Mouse (Mus musculus): ENCODE data around the gene Emilin1. TPM values are rescaled to one million over a fixed set of nuclear protein-coding genes. Genes with fewer than 3 reads are reported as not detected.
A peak's percentile ranks its signal among the peaks of the same experiment; 100 is the strongest.

Emilin1 gene
- polyA plus RNA-seq, 1 experiment: 17.6 TPM

GRCm38 (mm10) chr5:30934725-30935461 is 21.7 kb downstream of the Emilin1 start:
- no peaks in the 10 kb centered on the region for H3K4me1 ChIP-seq (ENCODE audit: control insufficient read depth, insufficient read depth, low read length)
- TF ChIP-seq CTCF (IDR thresholded peaks at IDR 0.05; ENCODE audit: control insufficient read depth, insufficient read depth, low read length) (no peak), POLR2A (IDR thresholded peaks at IDR 0.05; ENCODE audit: borderline replicate concordance, control insufficient read depth, low read depth, low read length) (no peak)

DNA sequence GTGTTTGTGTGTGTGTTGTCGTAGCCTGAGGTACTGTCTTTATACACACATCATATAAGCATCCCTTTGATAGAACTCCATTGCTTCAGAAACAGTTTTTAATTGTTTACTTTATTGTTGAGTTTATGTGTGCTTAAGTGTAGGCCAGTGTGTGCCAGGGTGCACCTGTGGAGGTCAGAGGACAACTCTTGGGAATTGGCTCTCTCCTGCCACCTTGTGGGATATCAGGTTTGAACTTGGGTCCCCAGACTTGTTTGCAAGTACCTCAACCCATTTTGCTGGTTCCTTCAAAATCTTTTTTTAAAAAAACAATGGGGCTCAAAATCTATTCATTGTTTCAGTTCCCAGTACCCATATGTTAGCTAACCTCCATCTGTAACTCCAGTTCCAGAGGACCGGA is 29.8 kb downstream of the Emilin1 start:
- TF ChIP-seq POLR2A (IDR thresholded peaks at IDR 0.05; ENCODE audit: borderline replicate concordance, control insufficient read depth, low read depth, low read length): no peak
- TF ChIP-seq CTCF (IDR thresholded peaks at IDR 0.05; ENCODE audit: control insufficient read depth, insufficient read depth, low read length): peak; percentile 38; the same call in 1 of the 2 replicates
- 93% methylated on average over 2 of the region's 2 CpGs for WGBS
- Histone ChIP-seq H3K27ac (ENCODE audit: control insufficient read depth, insufficient read depth, low read depth, low read length, poor library complexity) (no peak overlapping the region), H3K4me1 (ENCODE audit: control insufficient read depth, insufficient read depth, low read length) (no peaks in the 10 kb centered on the region), H3K4me3 (replicated peaks; ENCODE audit: control insufficient read depth, low read depth, low read length) (no peak overlapping the region)

More at GRCm38 (mm10) chr5:30934725-30935461, 21.7 kb downstream of the Emilin1 start:
- no peak overlapping the region for H3K4me3 ChIP-seq (replicated peaks; ENCODE audit: control insufficient read depth, low read depth, low read length)
- H3K27ac ChIP-seq (ENCODE audit: control insufficient read depth, insufficient read depth, low read depth, low read length, poor library complexity): no peak overlapping the region
- 85% methylated on average over 5 of the region's 5 CpGs for WGBS

- no peak overlapping the region for H3K4me3 ChIP-seq (replicated peaks; ENCODE audit: control insufficient read depth, low read depth, low read length)
- 80% methylated on average over 6 of the region's 6 CpGs for WGBS
- no peaks in the 10 kb centered on the region for H3K4me1 ChIP-seq (ENCODE audit: control insufficient read depth, insufficient read depth, low read length)
- H3K27ac ChIP-seq (ENCODE audit: control insufficient read depth, insufficient read depth, low read depth, low read length, poor library complexity): no peak overlapping the region
- TF ChIP-seq POLR2A (IDR thresholded peaks at IDR 0.05; ENCODE audit: borderline replicate concordance, control insufficient read depth, low read depth, low read length) (no peak), CTCF (IDR thresholded peaks at IDR 0.05; ENCODE audit: control insufficient read depth, insufficient read depth, low read length) (no peak)
Measured at GRCm38 (mm10) chr5:30944344-30944743, 31.1 kb downstream of the Emilin1 start.

GRCm38 (mm10) chr5:30944956-30945781 is 32.0 kb downstream of the Emilin1 start, which contains the start of gene Cgref1:
Gene Cgref1, minus strand, starts transcription at chr5:30945591.
- no peak for TF ChIP-seq POLR2A (IDR thresholded peaks at IDR 0.05; ENCODE audit: borderline replicate concordance, control insufficient read depth, low read depth, low read length)
- peak; percentile 14; the same call in 1 of the 2 replicates for TF ChIP-seq CTCF (IDR thresholded peaks at IDR 0.05; ENCODE audit: control insufficient read depth, insufficient read depth, low read length)
- 12% methylated on average over 44 of the region's 44 CpGs for WGBS
- Histone ChIP-seq H3K4me3 (replicated peaks; ENCODE audit: control insufficient read depth, low read depth, low read length) (no peak within 1 kb of the TSS), H3K4me1 (ENCODE audit: control insufficient read depth, insufficient read depth, low read length) (peaks cover 1% of the 10 kb centered on the region), H3K27ac (ENCODE audit: control insufficient read depth, insufficient read depth, low read depth, low read length, poor library complexity) (no peak within 1 kb of the TSS)

DNA sequence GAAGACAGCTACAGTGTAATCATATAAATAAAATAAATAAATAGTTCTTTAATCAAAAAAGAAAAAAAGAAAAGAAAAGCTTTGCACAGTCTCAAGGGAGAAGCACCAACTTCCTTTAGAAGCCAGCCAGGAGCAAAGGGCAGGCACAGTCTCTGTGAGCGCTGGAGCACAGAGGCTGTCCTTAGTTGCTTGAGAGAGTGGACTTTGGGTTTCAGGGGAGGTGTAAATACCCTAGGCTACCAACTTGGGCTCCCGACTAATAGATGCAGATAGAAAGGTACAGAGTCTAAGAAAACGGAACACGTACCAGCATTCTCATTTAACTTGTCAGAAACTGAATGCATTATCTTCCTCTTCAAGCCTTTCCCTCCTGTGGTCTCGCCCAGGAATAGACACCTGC is 35.4 kb downstream of the Emilin1 start:
- no peak overlapping the region for H3K4me3 ChIP-seq (replicated peaks; ENCODE audit: control insufficient read depth, low read depth, low read length)
- no peak overlapping the region for H3K27ac ChIP-seq (ENCODE audit: control insufficient read depth, insufficient read depth, low read depth, low read length, poor library complexity)
- no peak for TF ChIP-seq CTCF (IDR thresholded peaks at IDR 0.05; ENCODE audit: control insufficient read depth, insufficient read depth, low read length)
- no peak for TF ChIP-seq POLR2A (IDR thresholded peaks at IDR 0.05; ENCODE audit: borderline replicate concordance, control insufficient read depth, low read depth, low read length)
- peaks cover 2% of the 10 kb centered on the region for H3K4me1 ChIP-seq (ENCODE audit: control insufficient read depth, insufficient read depth, low read length)
- WGBS: 61% methylated on average over 5 of the region's 5 CpGs

DNA sequence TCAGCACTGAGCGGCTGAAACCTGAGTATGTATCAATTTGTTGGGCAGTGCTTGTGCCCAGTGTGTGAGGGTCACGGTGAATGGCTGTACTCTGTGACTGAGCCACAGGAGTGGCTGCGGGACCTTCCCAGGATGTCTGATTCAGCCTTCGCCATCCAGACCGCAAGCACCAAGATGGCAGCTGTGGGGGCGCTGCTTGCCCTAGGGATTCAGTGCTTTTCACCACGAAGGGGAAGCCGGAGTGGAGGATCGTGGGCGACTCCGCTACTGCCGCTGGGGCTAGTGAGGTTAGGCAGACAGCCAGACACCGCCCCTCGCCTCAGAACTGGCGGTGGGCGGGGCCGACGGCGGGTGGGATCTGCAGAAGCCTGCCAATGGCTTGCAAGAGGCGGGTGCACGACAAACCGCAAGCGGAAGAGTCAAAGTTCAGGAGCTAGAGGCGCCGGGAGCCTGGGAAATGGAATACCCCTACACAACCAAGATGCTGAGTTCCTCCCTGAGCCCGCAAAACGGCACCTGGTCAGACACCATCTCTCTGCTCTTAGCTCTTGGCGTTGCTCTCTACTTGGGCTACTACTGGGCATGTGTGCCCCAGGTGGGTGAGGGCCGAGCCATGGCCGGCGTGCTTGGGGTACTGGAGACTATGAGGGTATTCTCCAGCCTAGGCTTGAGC is 36.6 kb downstream of the Emilin1 start:
- TF ChIP-seq POLR2A (IDR thresholded peaks at IDR 0.05; ENCODE audit: borderline replicate concordance, control insufficient read depth, low read depth, low read length) (peak; percentile 73; the same call in 1 of the 2 replicates), CTCF (IDR thresholded peaks at IDR 0.05; ENCODE audit: control insufficient read depth, insufficient read depth, low read length) (no peak)
- peak overlapping the region; percentile 97 for H3K4me3 ChIP-seq (replicated peaks; ENCODE audit: control insufficient read depth, low read depth, low read length)
- WGBS: 2% methylated on average over 31 of the region's 31 CpGs
- peaks cover 2% of the 10 kb centered on the region for H3K4me1 ChIP-seq (ENCODE audit: control insufficient read depth, insufficient read depth, low read length)
- peak overlapping the region; percentile 67 for H3K27ac ChIP-seq (ENCODE audit: control insufficient read depth, insufficient read depth, low read depth, low read length, poor library complexity)

DNA sequence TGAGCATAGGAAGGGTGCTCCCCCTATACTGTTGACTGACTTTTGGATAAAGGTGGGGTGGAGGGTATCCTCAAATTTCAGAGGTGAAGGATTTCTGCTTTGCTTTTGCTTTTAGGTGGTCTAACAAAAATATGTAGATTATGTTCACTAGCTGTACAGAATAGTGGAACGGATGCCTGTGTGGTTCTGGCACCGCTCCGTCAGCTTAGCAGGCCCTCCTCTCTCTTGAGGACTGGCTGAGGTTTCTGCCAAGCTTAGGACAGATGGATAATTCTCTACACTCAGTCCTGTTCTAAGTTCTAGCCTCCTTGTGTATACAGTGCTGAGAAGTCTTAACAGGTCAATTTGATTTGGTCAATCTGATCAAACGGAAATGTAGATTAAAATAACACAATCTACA is 37.2 kb downstream of the Emilin1 start:
- WGBS: 57% methylated on average over 4 of the region's 4 CpGs
- no peak overlapping the region for H3K27ac ChIP-seq (ENCODE audit: control insufficient read depth, insufficient read depth, low read depth, low read length, poor library complexity)
- no peak for TF ChIP-seq CTCF (IDR thresholded peaks at IDR 0.05; ENCODE audit: control insufficient read depth, insufficient read depth, low read length)
- TF ChIP-seq POLR2A (IDR thresholded peaks at IDR 0.05; ENCODE audit: borderline replicate concordance, control insufficient read depth, low read depth, low read length): no peak
- H3K4me3 ChIP-seq (replicated peaks; ENCODE audit: control insufficient read depth, low read depth, low read length): peak overlapping the region; percentile 9
- H3K4me1 ChIP-seq (ENCODE audit: control insufficient read depth, insufficient read depth, low read length): peaks cover 2% of the 10 kb centered on the region

DNA sequence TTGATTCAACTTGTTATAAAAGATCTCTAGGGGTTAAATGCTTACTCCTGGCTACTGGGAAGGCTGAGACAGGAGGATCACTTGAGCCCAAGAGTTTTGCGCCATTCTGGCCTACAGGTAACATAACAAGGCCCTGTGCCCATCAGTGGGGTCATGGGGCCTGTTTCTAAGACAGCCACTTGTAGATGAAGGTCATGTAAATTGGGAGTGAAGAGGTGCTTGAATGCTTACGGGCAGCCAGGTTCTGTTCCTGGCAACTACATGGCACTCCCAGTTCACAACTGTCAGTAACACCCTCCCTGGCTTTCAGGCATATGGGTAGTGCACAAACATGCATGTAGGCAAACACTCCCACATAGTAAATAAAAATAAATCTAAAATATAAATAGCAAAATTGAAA is 37.7 kb downstream of the Emilin1 start:
- 89% methylated on average over 2 of the region's 2 CpGs for WGBS
- TF ChIP-seq POLR2A (IDR thresholded peaks at IDR 0.05; ENCODE audit: borderline replicate concordance, control insufficient read depth, low read depth, low read length) (no peak), CTCF (IDR thresholded peaks at IDR 0.05; ENCODE audit: control insufficient read depth, insufficient read depth, low read length) (no peak)
- H3K4me1 ChIP-seq (ENCODE audit: control insufficient read depth, insufficient read depth, low read length): peaks cover 2% of the 10 kb centered on the region
- no peak overlapping the region for H3K27ac ChIP-seq (ENCODE audit: control insufficient read depth, insufficient read depth, low read depth, low read length, poor library complexity)
- no peak overlapping the region for H3K4me3 ChIP-seq (replicated peaks; ENCODE audit: control insufficient read depth, low read depth, low read length)
